Mouse (Mus musculus) effector memory CD4-positive, alpha-beta T cell, adult 7 months (primary cell): ENCODE results near the gene Gm3187. TPM values are rescaled to one million over a fixed set of nuclear protein-coding genes. Genes with fewer than 3 reads are reported as not detected.

Source experiments
- polyA plus RNA-seq: library from polyadenylated mRNA; unstranded; fragments of 100-300 nt; shearing (Covaris generic); gene quantifications from one replicate; pipeline ENCODE4 v1.2.1, GENCODE M21; 2017

Gm3187 gene
- not detected for polyA plus RNA-seq

GRCm38 (mm10) chr14:5483907-5484306 lies at the start of gene Gm3187:
Gm3187 (plus strand) TSS chr14:5484207.

GRCm38 (mm10) chr14:5455367-5455766 lies 28.6 kb upstream of the Gm3187 start, which contains the start of gene Gm3194:
Gm3194 (minus strand) TSS chr14:5455467.

GRCm38 (mm10) chr14:5477730-5478129 lies 6.3 kb upstream of the Gm3187 start, which contains the start of gene Gm8246:
Gm8246 (minus strand) TSS chr14:5477830.

GRCm38 (mm10) chr14:5501374-5501773 lies 17.4 kb downstream of the Gm3187 start, which contains the start of gene Gm3488:
Gm3488 (plus strand) TSS chr14:5501674.

GRCm38 (mm10) chr14:5538196-5538595 lies 54.2 kb downstream of the Gm3187 start, which contains the start of gene Gm3532:
Gm3532 (plus strand) TSS chr14:5538496.

Other genes starting within 250 kb of the Gm3187 start
- gene Gm3526, start 223.6 kb upstream of the Gm3187 start, polyA plus RNA-seq, result not detected
- gene Gm3542, start 149.3 kb upstream of the Gm3187 start, polyA plus RNA-seq, result not detected
- not detected for gene Gm3500, start 95.2 kb upstream of the Gm3187 start, polyA plus RNA-seq
- not detected for gene Gm3194, start 28.7 kb upstream of the Gm3187 start, polyA plus RNA-seq
- gene Gm8246, start 6.4 kb upstream of the Gm3187 start, polyA plus RNA-seq, result not detected
- not detected for gene Gm3488, start 17.5 kb downstream of the Gm3187 start, polyA plus RNA-seq
- gene Gm3532, start 54.3 kb downstream of the Gm3187 start, polyA plus RNA-seq, result not detected
- gene Gm8265, start 148.8 kb downstream of the Gm3187 start, polyA plus RNA-seq, result not detected
- gene Gm9603, start 203.2 kb downstream of the Gm3187 start, polyA plus RNA-seq, result not detected